Mouse (Mus musculus): ENCODE data around the gene Mn1.

Gene Mn1

DNA sequence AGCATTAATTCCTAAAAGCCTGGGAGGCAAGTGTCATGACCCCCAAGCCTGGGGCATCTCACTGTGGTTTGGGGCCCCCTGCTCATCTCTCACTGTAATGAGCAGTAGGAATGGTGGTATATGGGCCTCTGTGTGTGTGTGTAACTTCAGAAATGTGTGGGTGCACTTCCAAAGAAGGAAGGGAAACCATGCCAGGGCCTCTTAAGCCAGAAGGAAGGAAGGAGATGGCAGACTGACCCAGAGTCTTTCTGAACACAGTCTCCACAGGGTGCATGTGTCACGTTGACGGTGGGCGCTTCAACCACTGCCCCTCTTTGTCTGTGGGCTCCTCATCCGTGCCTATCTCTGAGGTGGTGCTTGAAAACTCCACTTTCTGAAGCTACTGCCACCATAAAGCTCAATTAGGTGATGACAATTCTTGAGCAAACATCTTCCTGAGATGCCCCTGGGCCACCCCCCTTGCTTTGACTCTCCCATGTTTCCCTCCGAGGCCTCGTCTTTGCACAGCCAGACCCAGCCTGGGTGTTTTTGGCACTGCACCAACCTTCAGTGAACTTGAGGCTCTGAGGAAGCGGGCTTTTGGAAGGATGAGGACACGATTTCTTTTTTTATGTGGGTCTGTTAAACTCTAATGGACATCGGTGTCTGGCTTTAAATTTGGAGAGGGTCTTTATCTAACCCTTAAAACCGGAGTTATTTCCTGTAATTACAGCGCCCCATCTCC, 14.0 kb downstream of the Mn1 start:
- no peak for DNase-seq (ENCODE audit: low spot score in 2 of 2)

DNA sequence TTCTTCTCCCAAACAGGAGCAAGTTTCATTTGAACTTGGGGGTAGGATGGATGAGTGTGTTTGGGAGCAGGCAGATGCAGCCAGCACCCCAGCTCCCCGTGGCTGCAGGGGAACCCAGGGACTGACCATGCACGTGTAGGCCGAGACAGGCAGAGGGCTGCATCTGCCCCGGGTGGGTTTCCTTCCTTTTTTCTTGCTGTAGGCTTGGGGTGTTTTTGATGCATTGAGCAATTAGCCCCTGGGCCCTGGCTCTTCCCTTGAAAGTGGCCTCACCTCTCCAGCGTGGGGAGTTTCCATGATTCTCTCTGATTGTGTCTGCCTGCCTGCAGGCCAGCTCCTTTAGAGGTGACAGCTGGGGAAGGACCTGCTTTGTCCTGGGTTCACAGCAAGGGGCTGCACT, 15.7 kb downstream of the Mn1 start:
- no peak for DNase-seq (ENCODE audit: low spot score in 2 of 2)

DNA sequence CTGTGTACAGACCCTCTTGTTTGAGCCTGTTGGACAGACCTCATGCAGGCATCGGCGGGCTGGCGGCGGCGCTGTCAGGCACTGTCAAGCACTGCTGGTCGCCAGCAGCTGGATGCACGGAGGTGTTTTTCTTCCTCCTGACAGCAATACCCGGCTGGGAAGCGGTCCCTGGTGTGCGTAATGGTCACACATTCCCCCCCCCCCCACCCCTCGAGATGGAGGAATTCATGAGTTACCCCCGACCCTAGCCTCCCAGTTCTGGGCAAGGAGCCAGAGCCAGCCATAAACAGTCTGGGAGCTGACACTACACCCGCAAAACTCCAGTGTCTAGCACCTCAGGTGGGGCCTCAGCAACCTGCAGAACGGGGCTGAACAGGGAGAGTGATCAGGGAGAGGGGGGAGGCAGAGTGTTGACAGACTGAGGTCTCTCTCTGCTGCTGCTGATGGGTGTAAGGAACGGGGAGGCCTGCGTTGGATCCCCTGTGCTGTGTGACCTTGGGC, 17.2 kb downstream of the Mn1 start:
- no peak for DNase-seq (ENCODE audit: low spot score in 2 of 2)

DNA sequence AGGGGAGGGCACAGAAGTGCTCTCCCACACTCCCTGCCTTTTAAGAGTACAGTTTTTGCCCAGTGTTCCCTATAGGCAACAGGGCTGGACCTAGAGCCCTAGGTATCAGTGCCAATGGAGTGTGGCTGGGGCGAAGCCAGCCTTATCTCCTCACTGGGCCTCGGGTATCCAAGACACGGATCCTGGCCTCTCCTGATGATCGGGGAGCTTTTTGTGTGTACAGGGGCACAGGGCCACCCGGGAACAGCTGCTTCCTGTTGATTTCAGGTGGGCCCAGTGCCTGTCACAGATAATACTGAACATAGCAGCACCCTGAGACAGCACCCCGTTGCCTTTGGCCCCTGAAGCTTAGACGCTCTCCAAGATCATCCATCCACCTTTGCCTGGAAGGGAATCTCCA, 19.1 kb downstream of the Mn1 start:
- no peak for DNase-seq (ENCODE audit: low spot score in 2 of 2)

DNA sequence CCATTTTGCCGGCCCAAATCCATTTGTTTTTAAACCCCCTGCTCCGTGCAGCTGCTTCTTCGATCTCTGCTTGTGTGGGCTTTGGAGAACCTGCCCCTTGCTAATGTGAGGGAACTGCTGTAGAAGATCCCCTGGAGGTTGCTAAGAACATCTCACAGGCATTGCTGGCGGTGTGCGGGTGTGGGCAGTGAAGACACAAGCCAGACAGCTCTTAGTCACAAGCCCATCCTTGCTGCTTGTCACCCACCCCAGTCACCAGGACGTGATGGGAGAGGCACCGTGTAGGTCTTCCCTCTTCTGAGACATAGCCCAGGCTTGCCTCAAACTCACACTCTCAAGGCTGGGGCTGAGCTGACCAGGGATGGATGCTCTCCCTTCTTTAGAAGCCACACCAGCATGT, 20.0 kb downstream of the Mn1 start:
- no peak for DNase-seq (ENCODE audit: low spot score in 2 of 2)

DNA sequence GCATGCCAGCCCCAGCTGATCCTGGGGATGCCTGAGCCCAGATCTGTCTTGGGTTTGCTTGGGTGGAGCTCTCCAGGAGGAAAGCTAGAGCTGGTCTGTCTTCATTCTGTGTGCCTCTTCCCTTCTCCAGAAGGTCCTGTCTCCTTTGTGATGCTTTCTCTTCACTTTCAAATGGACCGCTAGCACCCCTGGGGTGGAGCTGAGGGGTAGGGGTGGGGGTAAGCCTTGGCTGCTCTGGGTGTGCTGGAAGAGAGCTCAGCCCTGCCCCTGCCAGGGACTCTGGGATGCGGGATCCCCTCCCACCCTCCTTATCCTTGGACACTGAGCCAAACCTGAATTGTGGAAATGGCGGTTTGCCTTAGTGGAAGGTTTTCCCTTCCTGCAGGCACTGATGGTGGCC, 21.2 kb downstream of the Mn1 start:
- no peak for DNase-seq (ENCODE audit: low spot score in 2 of 2)

DNA sequence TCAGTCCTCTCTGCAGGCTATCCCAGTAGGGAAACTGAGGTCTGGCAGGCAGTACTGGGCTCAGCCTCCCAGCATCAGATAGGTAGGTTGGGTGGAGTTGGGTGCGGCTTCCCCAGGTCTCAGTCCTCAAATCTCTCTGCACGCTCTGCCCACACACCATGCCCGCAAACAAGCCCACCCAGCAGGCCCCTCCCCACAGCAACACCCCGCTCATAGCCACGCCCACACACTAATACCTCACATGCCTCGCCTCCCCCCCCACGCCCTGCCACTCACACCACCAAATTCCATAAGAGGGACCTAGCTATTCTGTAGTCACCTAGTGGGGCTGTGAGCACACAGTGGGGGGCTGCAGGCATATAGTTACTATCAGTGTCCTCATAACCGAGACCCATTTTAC, 21.7 kb downstream of the Mn1 start:
- no peak for DNase-seq (ENCODE audit: low spot score in 2 of 2)

DNA sequence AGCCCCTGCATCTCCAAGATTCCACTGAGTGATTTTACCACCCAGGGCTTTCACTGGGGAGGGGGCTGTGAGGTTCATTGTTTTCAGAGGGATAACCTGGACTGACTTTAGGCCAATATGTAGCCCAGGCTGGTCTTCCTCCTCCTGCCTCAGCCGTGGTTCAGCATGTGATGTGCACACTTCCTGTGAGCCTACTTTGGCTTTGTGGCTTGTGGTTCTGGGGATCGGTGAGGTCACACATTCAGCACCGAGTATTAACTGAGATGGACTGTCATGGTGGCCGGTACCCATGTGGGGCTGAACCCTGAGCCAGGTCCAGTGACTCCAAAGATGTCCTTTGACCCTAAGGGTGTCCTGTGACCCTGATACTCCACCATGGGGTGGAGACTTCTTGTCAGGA, 23.1 kb downstream of the Mn1 start:
- no peak for DNase-seq (ENCODE audit: low spot score in 2 of 2)

DNA sequence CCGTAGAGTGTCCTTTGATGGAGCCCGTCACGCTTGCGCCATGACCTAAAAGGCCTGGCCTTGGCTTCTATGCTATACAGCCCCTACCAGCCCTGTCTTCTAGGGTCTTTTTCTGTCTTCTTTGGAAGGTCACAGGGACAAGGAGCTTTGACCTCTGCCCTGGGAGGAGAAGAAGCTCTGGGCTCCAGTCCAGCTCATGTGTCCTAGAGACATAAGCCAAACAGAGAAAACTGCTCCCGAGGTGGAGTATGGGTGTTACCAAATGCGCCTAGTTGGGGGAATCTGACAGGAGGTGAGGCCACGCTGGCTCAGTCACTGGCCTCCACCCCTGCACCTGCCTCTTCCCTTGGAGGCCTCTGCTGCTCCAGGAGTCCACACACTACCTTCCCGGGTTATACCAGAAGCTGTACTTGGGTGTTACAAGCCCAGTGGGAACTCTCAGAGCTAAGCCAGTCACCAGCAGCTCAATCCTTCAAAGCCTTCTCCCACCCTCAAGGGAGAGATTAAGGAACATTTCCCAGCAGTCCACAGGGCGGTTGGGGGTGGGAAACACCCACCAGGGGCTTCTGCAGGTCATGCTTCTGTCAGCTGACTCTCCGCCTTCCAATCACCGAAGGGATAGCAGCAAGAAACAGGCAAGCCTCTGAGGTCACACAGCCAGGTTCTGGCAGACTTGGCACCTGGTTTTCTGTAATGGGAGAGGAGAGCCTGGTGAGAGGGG, 25.1 kb downstream of the Mn1 start:
- DNase-seq (ENCODE audit: low spot score in 2 of 2) = no peak

DNA sequence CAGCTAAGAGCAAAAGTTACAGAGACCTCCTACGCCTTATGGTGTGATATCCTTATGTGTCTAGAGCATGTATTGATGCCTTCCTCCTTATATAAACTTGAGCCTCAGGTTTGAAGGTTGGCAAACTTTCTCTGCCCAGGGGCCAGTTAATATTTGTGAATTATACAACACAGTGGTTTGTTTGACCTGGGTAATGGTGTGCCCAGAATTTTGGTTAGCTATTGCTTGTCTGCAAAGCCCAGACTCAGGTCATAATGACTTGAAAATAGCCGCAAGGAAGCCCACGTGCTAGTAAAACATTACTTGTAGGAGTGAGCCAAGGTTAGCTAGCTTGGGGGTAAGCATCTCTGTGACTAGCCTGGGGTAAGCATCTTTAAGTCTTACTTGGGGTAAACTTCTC, 26.5 kb downstream of the Mn1 start:
- DNase-seq (ENCODE audit: low spot score in 2 of 2) = no peak

DNA sequence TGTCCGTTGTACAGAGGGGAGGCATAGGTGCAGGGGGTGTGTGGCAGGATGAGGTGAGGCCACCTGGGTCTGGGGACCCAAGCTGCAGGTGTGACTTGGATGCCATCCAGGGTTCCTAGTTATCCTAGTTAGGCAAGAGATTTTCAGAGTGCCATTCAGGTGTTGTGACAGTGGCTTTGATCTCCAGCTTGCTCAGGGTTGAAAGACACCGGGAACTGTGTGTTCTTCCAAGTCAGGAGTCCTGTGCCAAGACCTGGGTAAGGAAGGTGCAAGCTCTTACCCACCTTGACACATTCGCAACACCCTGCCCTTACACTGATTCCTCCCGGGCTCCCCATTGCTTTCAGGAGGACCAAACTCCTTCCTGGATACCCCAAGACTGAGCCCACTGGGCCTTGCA, 27.2 kb downstream of the Mn1 start:
- DNase-seq (ENCODE audit: low spot score in 2 of 2) = no peak

DNA sequence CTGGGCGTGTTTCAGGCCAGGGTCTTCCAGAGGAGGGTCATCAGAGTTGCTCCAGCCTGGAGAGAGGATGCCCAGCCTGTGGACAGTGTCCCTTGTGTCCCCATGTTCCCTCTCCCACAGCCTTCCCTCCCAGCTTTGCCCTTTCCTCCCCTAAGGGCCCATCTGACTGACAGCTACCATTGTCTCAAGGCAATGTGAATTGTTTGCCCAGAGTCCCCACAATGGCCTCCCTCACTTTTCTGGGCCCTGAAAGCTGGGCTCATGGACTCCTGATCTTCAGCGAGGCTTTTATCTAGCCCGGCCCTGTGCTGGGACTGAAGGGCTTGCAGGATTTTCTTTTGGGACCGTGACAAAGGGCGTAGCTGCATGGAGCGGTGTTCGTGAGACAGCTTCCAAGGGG, 29.5 kb downstream of the Mn1 start:
- DNase-seq (ENCODE audit: low spot score in 2 of 2) = no peak

DNA sequence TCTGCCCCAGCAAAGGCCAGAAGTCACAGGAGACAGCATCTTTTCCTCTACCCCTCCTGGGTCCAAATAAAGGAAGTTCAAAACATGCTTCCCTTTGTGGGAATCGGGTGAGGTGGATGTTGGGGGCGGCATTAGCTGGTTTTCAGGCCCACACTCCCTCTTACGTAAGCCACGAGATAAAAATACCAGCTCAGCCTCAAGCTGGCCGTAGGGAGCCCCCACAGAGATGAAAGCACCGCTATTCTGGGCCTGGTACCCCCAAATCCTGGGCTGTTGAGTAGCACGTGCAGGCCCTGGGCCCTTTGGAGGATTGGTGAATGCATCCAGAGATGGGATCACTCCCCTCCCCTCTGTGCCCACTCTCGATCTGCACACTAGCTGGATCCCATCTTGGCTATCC, 32.5 kb downstream of the Mn1 start:
- DNase-seq (ENCODE audit: low spot score in 2 of 2) = no peak

DNA sequence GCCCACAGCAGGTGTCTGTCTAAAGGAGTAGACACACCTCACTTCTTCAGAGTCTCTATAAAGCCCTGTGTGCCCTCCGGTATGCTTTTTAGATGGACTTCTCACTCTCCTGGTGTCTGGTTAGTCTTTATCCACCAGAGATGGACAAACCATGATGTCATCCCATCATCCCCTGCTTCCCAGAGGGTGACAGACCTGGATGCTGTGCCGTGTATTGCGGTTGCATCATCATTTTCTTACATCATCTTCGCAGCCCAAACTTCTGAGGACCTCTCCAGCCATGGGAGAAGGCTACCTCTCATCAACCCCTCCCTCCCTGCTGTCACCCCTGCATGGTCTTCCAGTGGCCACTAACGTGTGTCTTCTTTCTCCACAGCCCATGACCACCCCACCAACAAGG, 37.1 kb downstream of the Mn1 start:
- no peak for DNase-seq (ENCODE audit: low spot score in 2 of 2)

DNA sequence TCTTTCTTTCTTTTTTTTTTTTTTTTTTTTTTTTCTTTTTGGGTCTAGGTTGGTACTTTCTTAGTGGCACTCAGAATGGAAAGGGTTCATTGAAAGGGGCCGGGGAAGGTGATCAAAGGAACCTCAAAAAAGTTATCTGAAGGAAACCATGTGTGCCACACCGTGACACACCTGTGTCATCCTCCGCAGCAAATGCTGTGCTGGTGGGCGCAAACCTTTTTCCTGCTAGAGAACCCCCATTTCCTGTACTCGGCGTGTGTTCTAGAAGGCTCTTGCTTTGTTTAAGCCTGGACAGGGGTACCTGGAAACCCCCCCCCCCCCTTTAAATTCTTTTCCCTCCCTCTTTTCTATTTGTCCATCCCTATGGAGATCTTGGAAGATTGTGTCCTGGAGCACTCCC, 37.7 kb downstream of the Mn1 start:
- no peak for DNase-seq (ENCODE audit: low spot score in 2 of 2)

DNA sequence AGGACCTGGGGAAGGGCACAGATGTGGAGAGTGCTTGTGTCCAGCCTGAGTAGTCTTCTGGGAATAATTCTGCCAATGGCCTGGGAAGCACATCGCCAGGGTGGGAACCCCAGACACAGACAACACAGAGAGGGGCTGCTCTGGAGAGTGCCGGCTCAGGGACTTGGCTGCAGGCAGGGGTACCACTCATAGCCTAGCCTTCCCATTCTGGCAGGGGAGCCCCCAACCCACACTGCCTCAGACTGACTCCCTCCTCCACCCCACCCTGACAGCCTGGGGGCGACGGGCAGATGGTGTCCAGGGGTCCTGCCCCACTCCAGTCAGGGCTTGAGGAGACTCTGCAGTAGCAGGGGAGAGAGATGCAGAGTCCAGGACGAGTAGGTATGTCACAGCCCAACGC, 41.5 kb downstream of the Mn1 start:
- DNase-seq (ENCODE audit: low spot score in 2 of 2) = no peak

DNA sequence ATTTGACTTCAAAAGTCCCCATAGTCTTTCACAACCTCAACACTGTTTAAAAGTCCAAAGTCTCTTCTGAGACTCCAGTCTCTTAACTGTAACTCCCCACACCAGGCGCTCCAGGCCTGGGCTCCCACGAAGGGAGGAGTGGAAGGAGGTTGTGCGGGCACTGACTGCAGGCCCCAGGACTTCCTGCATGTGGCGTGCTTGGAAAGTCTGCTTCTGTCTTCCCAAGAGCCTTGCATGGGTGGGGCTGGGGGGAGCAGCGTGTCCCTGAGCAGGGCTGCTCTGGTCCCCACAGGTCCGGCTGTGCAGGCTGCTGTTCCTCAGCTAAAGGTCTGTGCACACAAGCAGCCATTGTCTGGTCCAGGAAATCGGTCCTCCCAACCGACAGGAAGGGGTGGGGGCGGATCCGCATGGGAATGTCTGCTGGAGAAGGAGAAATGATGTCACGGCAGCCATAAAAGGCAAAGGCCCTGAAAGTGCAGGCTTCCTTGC, 48.7 kb downstream of the Mn1 start:
- DNase-seq (ENCODE audit: low spot score in 2 of 2) = no peak

DNA sequence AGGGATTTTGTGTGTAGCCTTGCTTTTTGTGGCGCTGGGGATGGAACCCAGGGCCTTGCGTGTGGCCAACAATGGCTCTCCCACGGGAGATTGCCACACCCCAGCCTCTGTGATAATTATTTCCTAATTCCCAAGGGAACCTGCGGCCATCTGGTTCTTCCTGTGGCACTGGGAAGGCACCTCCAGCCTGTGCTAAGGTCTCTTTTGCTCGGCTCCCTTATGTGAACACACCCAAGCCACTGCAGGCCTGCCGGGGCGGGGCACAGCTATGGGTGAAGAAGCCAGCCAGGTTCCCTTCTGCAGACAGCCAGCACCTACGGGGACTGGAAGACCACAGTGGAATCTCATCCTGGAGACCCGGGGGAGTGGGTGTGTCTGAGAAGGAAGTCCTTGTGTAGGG, 49.3 kb downstream of the Mn1 start:
- DNase-seq (ENCODE audit: low spot score in 2 of 2) = no peak

DNA sequence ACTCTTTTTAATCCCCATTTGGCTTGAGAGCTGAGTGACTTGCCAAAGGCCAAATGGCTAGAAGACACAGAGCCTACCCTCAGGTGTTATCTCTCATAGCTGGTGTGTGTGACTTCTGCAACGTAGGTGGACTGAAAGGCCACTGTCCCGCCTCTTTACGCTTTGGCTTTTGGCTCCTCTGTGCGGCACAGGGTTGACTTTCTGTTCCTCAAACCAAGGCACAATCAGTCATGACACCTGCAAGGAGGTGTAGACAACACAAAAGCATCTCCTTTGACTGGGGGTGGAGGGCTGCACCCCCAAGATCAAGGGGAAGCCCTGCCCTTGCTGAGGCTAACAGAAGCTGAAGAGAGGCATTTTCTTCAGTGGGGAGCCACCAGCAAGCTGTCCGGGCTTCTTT, 50.5 kb downstream of the Mn1 start:
- DNase-seq (ENCODE audit: low spot score in 2 of 2) = peak in 1 of 2 experiments; percentile 32

DNA sequence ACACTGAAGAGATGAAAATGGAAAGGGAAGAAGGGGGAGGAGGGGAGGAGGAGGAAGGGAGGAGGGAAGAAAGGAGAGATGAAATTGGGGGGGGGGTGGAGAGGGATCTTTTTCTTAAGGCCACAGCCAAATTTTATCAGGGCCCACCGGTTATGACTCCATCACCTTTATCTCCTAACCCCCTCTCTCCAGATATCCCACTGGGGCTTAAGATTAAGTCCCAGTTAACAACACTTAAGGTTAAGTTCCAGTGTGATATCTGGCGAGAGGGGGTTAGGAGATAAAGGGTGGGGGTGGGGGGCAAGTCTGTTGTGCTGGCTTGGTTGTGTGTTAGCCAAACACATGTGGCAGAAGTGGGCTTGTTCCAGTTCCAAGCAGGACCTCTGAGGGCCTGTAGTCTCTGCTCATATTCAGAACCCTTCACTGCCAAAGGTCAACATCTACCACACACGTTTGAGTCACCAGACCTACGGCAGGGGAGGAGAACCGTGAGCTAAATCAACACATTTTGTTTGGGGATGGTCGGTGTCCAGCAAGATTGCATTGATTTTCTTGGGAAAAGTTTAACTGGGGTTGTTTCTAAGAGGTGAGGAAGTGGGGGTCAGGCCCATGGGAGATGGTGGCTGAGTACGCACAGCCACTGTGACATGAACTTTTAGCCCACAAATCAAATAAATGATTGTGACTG, 52.2 kb downstream of the Mn1 start:
- DNase-seq (ENCODE audit: low spot score in 2 of 2) = no peak

DNA sequence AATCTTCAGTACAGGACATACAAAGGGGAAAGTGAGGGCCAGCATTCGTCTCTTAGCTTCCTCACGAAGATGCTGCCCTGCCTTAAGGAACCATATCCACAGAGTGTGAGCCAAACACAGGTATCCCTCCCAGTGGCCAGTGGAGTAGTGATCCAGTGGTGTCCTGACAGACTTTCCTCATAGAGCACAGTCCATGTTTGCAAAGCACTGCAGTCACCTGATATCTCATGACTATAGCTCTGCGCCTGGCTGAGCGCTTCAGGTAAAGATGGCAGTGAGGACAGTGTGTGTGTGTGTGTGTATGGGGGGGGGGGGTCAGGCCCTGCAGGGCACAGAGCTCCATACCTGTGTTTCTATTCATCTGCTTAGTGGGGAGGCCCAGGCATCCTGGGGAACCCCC, 53.7 kb downstream of the Mn1 start:
- DNase-seq (ENCODE audit: low spot score in 2 of 2) = no peak

DNA sequence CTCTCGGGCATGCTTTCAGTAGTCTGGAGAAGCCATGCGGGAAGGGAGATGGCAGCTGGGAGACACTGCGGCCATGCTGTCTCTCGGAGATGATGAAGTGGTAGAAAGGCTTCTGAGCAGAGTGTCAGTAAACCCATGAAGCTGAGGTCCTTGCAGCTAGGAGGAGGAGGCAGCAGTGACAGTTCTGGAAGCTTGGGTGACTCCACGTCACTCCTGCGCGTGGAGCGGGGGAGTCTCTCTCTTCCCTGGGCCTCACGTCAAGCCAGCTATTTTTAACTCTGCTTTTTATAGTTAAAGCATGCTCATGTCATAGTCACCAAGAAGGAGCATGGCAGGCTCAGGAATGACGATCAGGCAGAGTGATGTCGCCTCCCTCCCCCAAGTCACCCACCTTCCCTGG, 56.3 kb downstream of the Mn1 start:
- DNase-seq (ENCODE audit: low spot score in 2 of 2) = no peak

DNA sequence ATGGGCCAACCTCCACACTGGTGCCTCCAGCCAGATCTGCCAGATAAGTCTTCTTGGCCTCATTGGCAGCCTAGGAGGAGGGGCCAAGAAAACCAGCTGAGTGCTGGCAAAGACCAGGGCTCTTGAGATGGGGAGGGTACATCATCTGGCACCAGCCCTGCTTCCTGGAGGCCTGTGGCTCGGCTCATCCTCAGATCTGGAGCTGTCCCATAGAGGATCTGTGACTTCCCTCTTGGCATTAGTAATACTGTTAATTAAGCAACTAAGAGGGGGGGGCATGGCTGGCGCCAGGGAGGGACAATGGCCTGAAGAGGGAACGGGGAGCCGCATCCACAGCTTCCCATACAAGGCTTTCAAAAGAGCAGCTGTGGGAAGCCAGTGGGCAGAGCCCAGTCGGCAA, 58.6 kb downstream of the Mn1 start:
- DNase-seq (ENCODE audit: low spot score in 2 of 2) = no peak

Measured in spleen, postnatal 10 days (tissue).